Mouse (Mus musculus) spleen, embryonic (tissue): ENCODE data around the gene Sh2d4b.

Experiments used
- CTCF ChIA-PET: fragments of 350-600 bp; sonication (Branson Sonifier 250); formaldehyde crosslinking; loops from one replicate; lab custom pipeline; 2022; lab: Charles Lee

Gene Sh2d4b

DNA sequence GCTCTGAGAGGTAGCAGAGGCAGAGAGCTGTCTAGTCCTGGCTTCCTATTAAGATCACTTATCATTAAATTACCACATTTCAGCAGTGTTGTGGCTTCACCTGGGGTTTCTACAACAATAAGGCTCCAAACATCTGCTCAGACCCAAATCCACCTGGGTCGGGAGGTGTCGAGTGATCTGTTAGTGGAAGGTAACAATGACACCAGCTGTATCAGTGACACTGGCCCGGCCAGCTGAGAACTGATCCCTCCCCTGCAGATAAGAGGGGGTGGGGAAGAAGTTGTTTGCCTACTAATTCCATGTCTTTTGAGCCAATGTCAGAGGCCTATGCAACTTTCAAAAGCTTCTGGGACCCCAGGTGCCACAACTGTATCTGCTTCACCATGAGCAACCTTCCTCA lies at the start of gene Sh2d4b:
Gene Sh2d4b, minus strand, starts transcription at position 71 of the 400 bp plus-strand sequence.
- CTCF ChIA-PET, result no interaction called here

DNA sequence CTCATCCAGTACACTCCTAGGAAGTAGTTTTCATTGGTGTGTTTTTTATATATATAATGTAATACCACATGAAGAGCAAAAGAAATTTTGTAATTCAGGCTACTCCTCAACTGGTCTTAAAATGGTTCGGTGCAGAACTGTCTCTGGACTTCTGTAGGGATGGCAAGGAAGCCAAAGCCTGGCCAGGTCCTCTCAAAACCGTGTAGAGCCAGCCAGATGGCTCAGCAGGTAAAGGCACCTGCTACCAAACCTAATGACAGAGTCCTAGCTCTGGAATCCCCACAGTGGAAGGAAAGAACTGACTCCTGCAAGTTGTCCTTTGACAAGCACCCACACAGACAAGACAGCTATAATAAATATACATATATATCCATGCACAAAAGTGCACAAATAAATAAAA lies 49.4 kb upstream of the Sh2d4b start:
- CTCF ChIA-PET, result no interaction called here

- CTCF ChIA-PET, result no interaction called here
Observed at GRCm38 (mm10) chr14:40938380-40938987, 45.4 kb upstream of the Sh2d4b start.

DNA sequence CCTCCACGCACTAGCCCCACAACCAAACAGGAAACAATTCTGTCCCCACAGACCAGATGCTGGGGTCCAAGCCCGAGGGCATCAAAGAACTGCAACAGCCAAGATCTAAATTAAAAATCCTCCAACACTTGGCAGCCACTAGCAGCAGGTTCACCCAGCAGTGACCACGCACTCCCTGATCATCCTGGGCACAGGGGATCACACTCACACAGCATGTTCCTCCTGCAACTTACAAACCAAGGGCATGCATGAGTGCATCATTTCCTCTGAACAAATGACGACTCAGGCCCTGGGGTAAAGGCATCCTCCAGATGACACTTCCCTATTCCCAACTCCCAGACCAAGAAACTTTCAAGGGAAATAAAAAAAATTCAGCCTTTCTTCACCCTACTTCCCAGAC lies 44.0 kb upstream of the Sh2d4b start:
- CTCF ChIA-PET, result no interaction called here

DNA sequence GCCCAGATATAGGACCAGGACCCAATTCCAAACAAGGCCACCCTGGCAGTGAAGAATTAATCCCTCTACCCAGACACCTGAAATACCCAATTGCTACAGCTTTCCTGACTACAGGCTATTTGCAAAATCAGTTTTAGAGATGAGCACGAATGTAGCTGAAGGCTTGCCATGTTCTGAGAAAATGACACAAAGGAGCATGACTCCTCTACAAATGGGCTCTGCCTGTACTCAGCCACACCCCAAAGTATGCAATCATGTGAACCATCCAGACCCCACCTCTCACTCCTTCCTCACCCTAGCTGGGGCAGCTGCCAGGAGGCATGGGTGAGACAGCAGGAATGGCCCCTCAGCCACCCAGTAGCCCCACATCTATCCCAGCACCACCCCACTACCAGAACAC lies 42.4 kb upstream of the Sh2d4b start:
- CTCF ChIA-PET, result interaction anchor here (0.9 to 1.3 kb wide), 2 partner anchors 8 to 14 kb away, joined by 3 to 5 read pairs; no protein-coding TSS in a partner anchor

DNA sequence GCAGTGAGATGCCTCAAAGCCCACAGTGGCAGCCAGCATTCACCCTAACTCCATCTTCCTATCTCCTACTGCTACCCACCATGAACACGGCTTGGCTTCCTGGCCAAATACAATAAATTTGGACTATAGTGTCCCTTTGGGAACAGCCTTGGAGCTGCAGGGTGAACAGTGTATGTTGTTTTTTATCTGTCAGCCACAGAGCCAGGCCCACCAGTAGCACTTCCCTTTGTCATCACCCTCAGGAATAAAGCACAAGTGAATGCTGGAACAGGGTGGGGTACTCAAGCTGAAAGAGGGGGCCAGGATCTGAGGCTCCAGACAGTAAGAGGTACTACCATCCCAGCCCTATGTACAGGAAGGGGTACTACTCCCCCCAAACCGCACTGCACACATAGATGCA lies 42.0 kb upstream of the Sh2d4b start:
- CTCF ChIA-PET, result no interaction called here

- CTCF ChIA-PET, result interaction anchor here (1.4 kb wide), 1 partner anchor 12 kb away, joined by 18 read pairs; no protein-coding TSS in a partner anchor
Observed at GRCm38 (mm10) chr14:40933328-40933727, 40.3 kb upstream of the Sh2d4b start.

- CTCF ChIA-PET, result interaction anchor here (1.4 kb wide), 1 partner anchor 13 kb away, joined by 18 read pairs; no protein-coding TSS in a partner anchor
Observed at GRCm38 (mm10) chr14:40932225-40932624, 39.2 kb upstream of the Sh2d4b start.

DNA sequence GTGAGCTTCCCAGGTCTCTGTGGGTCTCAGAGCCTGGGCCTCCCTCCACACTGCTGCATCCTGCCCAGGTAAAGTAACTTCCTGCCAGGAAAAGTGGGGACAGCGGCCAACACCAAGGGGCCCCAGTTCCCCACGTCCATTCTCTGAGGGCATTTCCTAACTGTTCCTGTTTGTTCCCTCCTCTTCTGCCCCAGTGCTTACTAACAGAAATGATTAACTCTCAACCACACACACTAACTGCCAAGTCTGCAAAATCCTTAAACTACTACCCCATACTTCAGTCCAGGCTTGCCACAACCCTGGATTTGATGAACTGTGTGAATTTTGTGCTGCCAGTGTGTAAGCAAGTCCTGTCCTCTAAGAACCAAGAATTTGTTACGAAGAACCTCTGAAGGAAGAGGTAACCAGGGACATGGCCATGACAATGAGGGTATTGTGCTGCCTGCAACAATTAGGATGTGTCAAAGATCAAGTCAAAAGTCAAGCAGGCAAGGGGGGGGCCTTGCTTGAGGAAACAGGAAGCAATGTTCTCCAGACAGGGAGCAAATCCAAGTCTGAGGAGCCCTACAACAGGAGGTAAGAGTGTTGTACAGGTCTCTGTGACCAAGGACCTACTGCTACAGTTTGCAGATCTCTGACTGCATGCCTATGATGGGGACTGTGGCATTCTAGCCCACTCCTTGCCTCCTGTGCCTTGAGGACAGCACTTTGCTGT lies 38.2 kb upstream of the Sh2d4b start:
- CTCF ChIA-PET, result interaction anchor here (1.0 kb wide), 1 partner anchor 14 kb away, joined by 3 read pairs; no protein-coding TSS in a partner anchor

GRCm38 (mm10) chr14:40929943-40930342 lies 36.9 kb upstream of the Sh2d4b start:
- CTCF ChIA-PET, result interaction anchor here (1.0 kb wide), 1 partner anchor 12 kb away, joined by 3 read pairs; no protein-coding TSS in a partner anchor

GRCm38 (mm10) chr14:40928897-40929296 lies 35.8 kb upstream of the Sh2d4b start:
- CTCF ChIA-PET, result no interaction called here

DNA sequence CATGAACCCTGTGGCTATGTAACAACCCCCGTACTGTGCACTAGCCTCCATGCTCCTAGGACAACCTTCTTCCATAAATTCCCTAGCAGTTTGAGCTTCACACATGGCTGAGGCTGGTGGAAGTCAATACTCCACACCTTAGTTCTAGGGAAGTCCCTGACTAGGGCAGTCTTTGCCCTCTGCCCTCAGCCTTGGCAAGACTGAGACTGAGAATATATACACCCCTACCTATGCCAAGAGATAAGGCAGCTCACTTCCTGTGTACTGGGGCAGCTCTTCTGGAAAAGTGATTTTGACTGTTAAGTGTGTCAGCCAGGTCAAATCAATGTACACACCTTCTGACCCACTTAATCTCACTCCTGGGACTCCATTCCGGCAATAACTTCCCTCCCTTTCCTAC lies 34.0 kb upstream of the Sh2d4b start:
- CTCF ChIA-PET, result interaction anchor here (0.8 kb wide), 2 partner anchors 9 to 40 kb away, joined by 3 read pairs; no protein-coding TSS in a partner anchor

DNA sequence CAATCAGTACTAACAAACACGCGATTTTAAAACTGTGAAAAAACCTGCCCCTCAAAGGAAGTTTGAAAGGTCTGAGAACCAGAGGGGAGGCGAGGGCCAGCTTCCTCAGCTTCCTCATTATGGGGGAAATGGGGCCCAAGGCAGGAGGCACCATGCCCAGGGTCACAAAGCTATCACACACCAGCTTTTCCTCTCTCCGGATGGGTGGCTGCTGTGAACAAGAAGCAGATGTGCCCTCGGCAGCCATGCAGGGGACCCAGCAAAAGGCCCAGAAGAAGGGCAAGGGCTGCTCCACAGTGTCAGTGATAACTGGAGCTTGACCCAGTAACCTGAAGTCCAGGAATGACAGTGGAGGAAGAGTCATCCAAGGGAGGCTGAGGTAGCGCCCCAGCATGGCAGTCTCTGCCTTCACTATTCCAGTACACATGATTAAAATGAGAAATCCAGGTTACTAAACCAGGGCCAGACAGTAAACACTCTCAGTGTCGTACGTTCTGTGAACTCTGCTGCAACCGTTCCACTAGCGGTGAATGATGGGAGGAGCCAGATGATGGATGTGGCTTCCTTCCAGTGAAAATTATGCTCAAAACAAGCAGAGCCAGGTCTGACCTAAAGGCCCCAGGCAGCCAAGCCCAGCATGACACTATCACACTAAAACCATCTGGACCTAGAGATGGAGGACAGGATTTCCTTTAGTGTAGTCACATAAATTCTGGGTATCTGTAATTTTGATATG lies 31.5 kb upstream of the Sh2d4b start:
- CTCF ChIA-PET, result no interaction called here

DNA sequence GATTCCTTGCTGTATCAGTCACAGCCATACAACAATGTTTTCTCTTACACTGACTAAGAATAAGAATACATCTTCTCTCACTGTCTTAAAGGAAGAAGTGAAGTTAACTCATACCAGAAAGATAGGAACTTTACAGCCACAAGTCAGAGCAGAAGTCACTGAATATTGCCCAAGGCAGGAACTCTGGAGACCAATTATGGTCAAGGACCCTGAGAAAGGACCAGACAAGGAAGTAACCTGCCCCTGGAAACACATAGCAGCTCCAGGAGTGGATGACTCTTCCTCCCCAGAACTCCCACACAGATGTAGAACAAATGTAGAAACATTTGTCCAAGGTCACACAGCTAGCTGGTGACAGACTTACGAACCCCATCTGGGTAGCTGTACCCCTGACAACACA lies 28.2 kb upstream of the Sh2d4b start:
- CTCF ChIA-PET, result interaction anchor here (0.5 kb wide), 1 partner anchor 96 kb away, joined by 3 read pairs; no protein-coding TSS in a partner anchor

DNA sequence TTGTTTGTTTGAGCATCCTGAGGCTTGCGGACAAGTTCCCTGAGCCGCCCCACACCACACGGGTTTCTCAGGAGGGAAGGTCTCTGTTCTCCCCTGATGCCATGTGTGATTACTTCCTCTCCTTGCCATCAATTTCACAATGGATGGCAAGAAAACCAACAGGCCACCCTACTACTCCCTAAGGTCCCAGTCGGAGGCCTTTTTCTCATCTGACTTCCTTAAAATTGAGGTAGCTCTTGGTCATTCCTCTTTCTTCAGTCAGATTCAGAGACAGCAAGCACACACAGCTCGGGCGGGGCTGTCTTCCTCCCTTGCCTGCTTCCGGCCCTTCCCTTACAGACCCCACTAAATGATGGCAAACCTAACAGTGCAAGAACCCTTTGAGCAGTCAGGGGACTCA lies 26.5 kb upstream of the Sh2d4b start:
- CTCF ChIA-PET, result interaction anchor here (1.4 to 1.6 kb wide), 2 partner anchors 29 to 52 kb away, joined by 3 to 4 read pairs; no protein-coding TSS in a partner anchor

GRCm38 (mm10) chr14:40918477-40918876 lies 25.4 kb upstream of the Sh2d4b start:
- CTCF ChIA-PET, result interaction anchor here (1.2 to 2.2 kb wide), 5 partner anchors 12 to 59 kb away, joined by 3 to 10 read pairs (median 4); no protein-coding TSS in a partner anchor

- CTCF ChIA-PET, result interaction anchor here (0.6 to 2.2 kb wide), 7 partner anchors 13 to 116 kb away, joined by 3 to 10 read pairs (median 4); no protein-coding TSS in a partner anchor
Observed at GRCm38 (mm10) chr14:40917632-40918031, 24.6 kb upstream of the Sh2d4b start.

GRCm38 (mm10) chr14:40916667-40917066 lies 23.6 kb upstream of the Sh2d4b start:
- CTCF ChIA-PET, result interaction anchor here (1.4 to 2.2 kb wide), 3 partner anchors 12 to 117 kb away, joined by 3 to 10 read pairs (median 4); no protein-coding TSS in a partner anchor

DNA sequence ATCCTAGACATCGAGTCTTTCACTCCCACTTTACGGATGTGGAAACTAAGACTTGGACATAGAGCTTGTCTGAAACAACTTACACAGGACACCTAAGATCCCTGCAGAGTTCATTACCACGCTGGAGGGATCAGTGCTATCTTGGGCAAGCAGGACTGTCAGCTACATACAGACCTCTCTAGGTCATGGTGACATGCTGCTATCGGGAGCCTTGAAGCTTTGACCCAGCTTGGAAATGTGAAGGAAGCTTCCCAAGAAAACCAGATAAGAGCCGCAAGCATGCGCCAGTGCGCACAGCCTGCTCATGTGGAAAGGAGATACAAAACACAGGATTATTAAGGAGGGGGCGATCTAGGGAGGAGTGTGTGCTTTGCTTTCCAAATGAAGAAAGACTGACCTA lies 22.8 kb upstream of the Sh2d4b start:
- CTCF ChIA-PET, result interaction anchor here (1.4 kb wide), 1 partner anchor 11 kb away, joined by 3 read pairs; no protein-coding TSS in a partner anchor

- CTCF ChIA-PET, result no interaction called here
Observed at GRCm38 (mm10) chr14:40914701-40915100, 21.6 kb upstream of the Sh2d4b start.

- CTCF ChIA-PET, result no interaction called here
Observed at GRCm38 (mm10) chr14:40913709-40914108, 20.6 kb upstream of the Sh2d4b start.
